Mouse (Mus musculus): ENCODE results near the gene Snx7. TPM values are rescaled to one million over a fixed set of nuclear protein-coding genes. Genes with fewer than 3 reads are reported as not detected.
A peak's percentile ranks its signal among the peaks of the same experiment; 100 is the strongest.

Snx7 gene
- polyA plus RNA-seq, 1 experiment from 2014 or later = 19.0 TPM

GRCm38 (mm10) chr3:117842658-117843057 is 26.1 kb downstream of the Snx7 start:
- DNase-seq (ENCODE audit: low spot score) (no peak), ATAC-seq (replicated peaks; ENCODE audit: insufficient number of reproducible peaks, low FRiP score, low TSS enrichment, low read depth) (no peak)
- Histone ChIP-seq H3K9me3 (replicated peaks; ENCODE audit: control insufficient read depth, low read length) (no peaks in the 10 kb centered on the region), H3K27ac (replicated peaks; ENCODE audit: low read depth, low read length) (no peak overlapping the region), H3K4me3 (ENCODE audit: low read depth, low read length) (no peak overlapping the region), H3K27me3 (ENCODE audit: control insufficient read depth, insufficient read depth, low read length) (no peaks in the 10 kb centered on the region), H3K36me3 (replicated peaks; ENCODE audit: control insufficient read depth, insufficient read depth, low read depth, low read length) (no peaks in the 10 kb centered on the region), H3K9ac (replicated peaks; ENCODE audit: low read length) (no peak overlapping the region), H3K4me2 (ENCODE audit: low read depth, low read length) (no peak overlapping the region), H3K4me1 (ENCODE audit: control insufficient read depth, insufficient read depth, low read length) (no peaks in the 10 kb centered on the region)
- 83% methylated on average over 1 of the region's 1 CpGs for WGBS

DNA sequence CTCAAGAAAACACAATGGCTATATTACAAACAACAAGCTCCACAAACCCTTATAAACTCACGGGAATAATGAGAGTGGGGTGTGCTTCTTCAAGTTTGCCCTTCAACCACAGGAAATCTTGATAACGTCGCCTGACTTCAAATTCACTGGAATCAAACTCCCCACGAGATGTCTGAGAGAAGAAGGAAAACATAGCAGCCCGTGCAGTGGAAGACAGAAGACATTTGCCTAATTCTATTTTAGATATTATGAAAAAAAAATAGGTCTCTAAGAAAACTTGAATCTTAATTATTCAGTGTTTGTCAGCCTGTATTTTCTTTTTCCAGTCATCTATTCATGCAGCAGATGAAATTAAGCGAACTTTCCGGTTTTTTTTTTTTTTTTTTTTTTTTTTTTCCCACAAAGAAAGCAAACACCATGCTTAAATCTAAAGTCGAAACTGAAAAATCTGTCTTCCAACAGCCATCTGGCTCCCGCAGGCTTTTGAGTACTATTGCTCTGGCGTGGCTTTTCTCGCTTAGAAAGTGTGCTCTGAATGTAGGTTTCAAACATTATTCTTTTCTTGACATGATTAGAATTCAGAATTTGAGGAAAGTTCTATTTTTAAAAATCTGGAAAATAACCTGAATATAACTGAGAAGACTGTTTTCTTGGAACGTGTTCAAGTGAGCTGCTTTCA is 28.7 kb downstream of the Snx7 start:
- Histone ChIP-seq H3K4me3 (ENCODE audit: low read depth, low read length) (no peak overlapping the region), H3K4me1 (ENCODE audit: control insufficient read depth, insufficient read depth, low read length) (no peaks in the 10 kb centered on the region), H3K4me2 (ENCODE audit: low read depth, low read length) (no peak overlapping the region), H3K36me3 (replicated peaks; ENCODE audit: control insufficient read depth, insufficient read depth, low read depth, low read length) (no peaks in the 10 kb centered on the region), H3K9me3 (replicated peaks; ENCODE audit: control insufficient read depth, low read length) (no peaks in the 10 kb centered on the region), H3K9ac (replicated peaks; ENCODE audit: low read length) (no peak overlapping the region), H3K27ac (replicated peaks; ENCODE audit: low read depth, low read length) (no peak overlapping the region), H3K27me3 (ENCODE audit: control insufficient read depth, insufficient read depth, low read length) (no peaks in the 10 kb centered on the region)
- no peak for ATAC-seq (replicated peaks; ENCODE audit: insufficient number of reproducible peaks, low FRiP score, low TSS enrichment, low read depth)
- WGBS = 77% methylated on average over 12 of the region's 12 CpGs
- no peak for DNase-seq (ENCODE audit: low spot score)

DNA sequence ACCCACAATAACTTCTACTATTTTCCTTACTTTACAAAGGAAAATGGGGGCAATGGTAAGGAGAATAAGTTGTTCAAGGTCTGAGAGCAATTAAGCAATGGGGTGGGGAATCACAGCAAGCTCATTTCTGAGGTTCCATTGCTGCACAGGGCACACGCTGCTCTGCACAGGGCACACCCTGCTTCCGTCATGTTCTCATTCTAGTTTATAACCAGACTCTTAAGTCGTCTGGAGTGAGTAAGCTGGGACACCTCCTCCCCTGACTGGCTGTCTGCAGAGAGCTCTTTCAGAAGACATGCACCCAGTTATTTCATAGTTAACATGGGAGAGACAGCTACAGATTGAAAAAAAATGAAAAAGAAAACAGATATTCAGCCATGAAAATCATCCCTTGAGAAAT is 30.7 kb downstream of the Snx7 start:
- Histone ChIP-seq H3K4me2 (ENCODE audit: low read depth, low read length) (no peak overlapping the region), H3K36me3 (replicated peaks; ENCODE audit: control insufficient read depth, insufficient read depth, low read depth, low read length) (no peaks in the 10 kb centered on the region), H3K9me3 (replicated peaks; ENCODE audit: control insufficient read depth, low read length) (no peaks in the 10 kb centered on the region), H3K4me1 (ENCODE audit: control insufficient read depth, insufficient read depth, low read length) (no peaks in the 10 kb centered on the region), H3K27me3 (ENCODE audit: control insufficient read depth, insufficient read depth, low read length) (no peaks in the 10 kb centered on the region), H3K27ac (replicated peaks; ENCODE audit: low read depth, low read length) (no peak overlapping the region), H3K9ac (replicated peaks; ENCODE audit: low read length) (no peak overlapping the region), H3K4me3 (ENCODE audit: low read depth, low read length) (no peak overlapping the region)
- DNase-seq (ENCODE audit: low spot score) = no peak
- no peak for ATAC-seq (replicated peaks; ENCODE audit: insufficient number of reproducible peaks, low FRiP score, low TSS enrichment, low read depth)
- WGBS = 60% methylated on average over 3 of the region's 3 CpGs

- Histone ChIP-seq H3K27me3 (ENCODE audit: control insufficient read depth, insufficient read depth, low read length) (no peaks in the 10 kb centered on the region), H3K4me1 (ENCODE audit: control insufficient read depth, insufficient read depth, low read length) (no peaks in the 10 kb centered on the region), H3K9ac (replicated peaks; ENCODE audit: low read length) (no peak overlapping the region), H3K27ac (replicated peaks; ENCODE audit: low read depth, low read length) (no peak overlapping the region), H3K9me3 (replicated peaks; ENCODE audit: control insufficient read depth, low read length) (no peaks in the 10 kb centered on the region), H3K36me3 (replicated peaks; ENCODE audit: control insufficient read depth, insufficient read depth, low read depth, low read length) (no peaks in the 10 kb centered on the region), H3K4me3 (ENCODE audit: low read depth, low read length) (no peak overlapping the region), H3K4me2 (ENCODE audit: low read depth, low read length) (no peak overlapping the region)
- ATAC-seq (replicated peaks; ENCODE audit: insufficient number of reproducible peaks, low FRiP score, low TSS enrichment, low read depth) (0 out of 2 replicates have a peak, but pooled peaks have one; percentile 48), DNase-seq (ENCODE audit: low spot score) (no peak)
- 84% methylated on average over 6 of the region's 6 CpGs for WGBS
These were observed 42.1 kb downstream of the Snx7 start for GRCm38 (mm10) chr3:117826486-117827200.

DNA sequence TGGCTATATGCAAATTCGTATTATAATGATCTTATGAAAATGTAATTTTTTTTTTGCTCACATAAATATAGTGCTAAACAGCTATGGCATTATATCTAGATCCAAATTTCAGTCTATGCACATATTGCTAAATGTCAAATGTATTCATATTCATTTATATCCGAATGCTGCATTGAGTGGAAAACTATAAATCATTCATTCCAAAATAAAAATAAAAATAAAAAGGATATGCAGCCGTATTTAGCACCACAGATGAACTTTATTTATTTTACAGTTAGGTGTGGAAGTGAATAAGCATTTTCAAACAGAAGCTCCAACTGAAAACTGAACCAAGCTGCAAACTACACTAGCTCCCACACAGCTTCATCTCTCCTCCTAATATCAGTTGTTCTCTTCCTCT is 45.5 kb downstream of the Snx7 start:
- H3K4me3 ChIP-seq (ENCODE audit: low read depth, low read length) = no peak overlapping the region
- no peak overlapping the region for H3K27ac ChIP-seq (replicated peaks; ENCODE audit: low read depth, low read length)
- no peaks in the 10 kb centered on the region for H3K36me3 ChIP-seq (replicated peaks; ENCODE audit: control insufficient read depth, insufficient read depth, low read depth, low read length)
- no peaks in the 10 kb centered on the region for H3K9me3 ChIP-seq (replicated peaks; ENCODE audit: control insufficient read depth, low read length)
- 90% methylated on average over 3 of the region's 3 CpGs for WGBS
- H3K4me2 ChIP-seq (ENCODE audit: low read depth, low read length) = no peak overlapping the region
- H3K4me1 ChIP-seq (ENCODE audit: control insufficient read depth, insufficient read depth, low read length) = no peaks in the 10 kb centered on the region
- no peak for ATAC-seq (replicated peaks; ENCODE audit: insufficient number of reproducible peaks, low FRiP score, low TSS enrichment, low read depth)
- H3K9ac ChIP-seq (replicated peaks; ENCODE audit: low read length) = no peak overlapping the region
- no peaks in the 10 kb centered on the region for H3K27me3 ChIP-seq (ENCODE audit: control insufficient read depth, insufficient read depth, low read length)
- DNase-seq (ENCODE audit: low spot score) = no peak

DNA sequence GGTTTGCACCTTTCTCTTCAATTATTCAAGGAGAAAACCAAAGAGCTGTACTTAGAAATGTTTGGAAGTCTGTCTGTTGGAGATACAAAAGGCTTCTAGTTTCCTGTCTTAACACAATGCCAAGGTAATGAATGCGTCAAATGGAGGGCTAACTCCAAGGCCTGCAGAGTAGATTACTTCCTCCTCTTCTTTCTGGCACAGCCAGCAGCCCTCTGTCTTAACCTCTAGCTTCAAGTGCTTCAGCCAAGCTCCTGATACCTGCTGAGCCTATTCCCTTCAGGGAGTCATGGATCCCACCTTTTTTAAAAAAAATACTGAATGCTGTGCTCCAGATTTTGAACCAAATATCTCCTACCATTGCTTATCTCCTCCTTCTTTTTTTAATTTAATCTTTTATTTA is 51.1 kb downstream of the Snx7 start:
- no peaks in the 10 kb centered on the region for H3K9me3 ChIP-seq (replicated peaks; ENCODE audit: control insufficient read depth, low read length)
- H3K27ac ChIP-seq (replicated peaks; ENCODE audit: low read depth, low read length) = no peak overlapping the region
- H3K4me1 ChIP-seq (ENCODE audit: control insufficient read depth, insufficient read depth, low read length) = no peaks in the 10 kb centered on the region
- H3K36me3 ChIP-seq (replicated peaks; ENCODE audit: control insufficient read depth, insufficient read depth, low read depth, low read length) = no peaks in the 10 kb centered on the region
- no peak overlapping the region for H3K9ac ChIP-seq (replicated peaks; ENCODE audit: low read length)
- WGBS = 88% methylated on average over 1 of the region's 1 CpGs
- ATAC-seq (replicated peaks; ENCODE audit: insufficient number of reproducible peaks, low FRiP score, low TSS enrichment, low read depth) (no peak), DNase-seq (ENCODE audit: low spot score) (no peak)
- no peak overlapping the region for H3K4me3 ChIP-seq (ENCODE audit: low read depth, low read length)
- no peak overlapping the region for H3K4me2 ChIP-seq (ENCODE audit: low read depth, low read length)
- no peaks in the 10 kb centered on the region for H3K27me3 ChIP-seq (ENCODE audit: control insufficient read depth, insufficient read depth, low read length)

GRCm38 (mm10) chr3:117814218-117814617 is 54.5 kb downstream of the Snx7 start:
- WGBS = 81% methylated on average over 2 of the region's 2 CpGs
- Histone ChIP-seq H3K4me3 (ENCODE audit: low read depth, low read length) (no peak overlapping the region), H3K9me3 (replicated peaks; ENCODE audit: control insufficient read depth, low read length) (no peaks in the 10 kb centered on the region), H3K27ac (replicated peaks; ENCODE audit: low read depth, low read length) (no peak overlapping the region), H3K36me3 (replicated peaks; ENCODE audit: control insufficient read depth, insufficient read depth, low read depth, low read length) (no peaks in the 10 kb centered on the region), H3K9ac (replicated peaks; ENCODE audit: low read length) (no peak overlapping the region), H3K4me2 (ENCODE audit: low read depth, low read length) (no peak overlapping the region), H3K4me1 (ENCODE audit: control insufficient read depth, insufficient read depth, low read length) (no peaks in the 10 kb centered on the region), H3K27me3 (ENCODE audit: control insufficient read depth, insufficient read depth, low read length) (no peaks in the 10 kb centered on the region)
- ATAC-seq (replicated peaks; ENCODE audit: insufficient number of reproducible peaks, low FRiP score, low TSS enrichment, low read depth) = no peak
- no peak for DNase-seq (ENCODE audit: low spot score)

GRCm38 (mm10) chr3:117812135-117812534 is 56.6 kb downstream of the Snx7 start:
- H3K9ac ChIP-seq (replicated peaks; ENCODE audit: low read length) = no peak overlapping the region
- DNase-seq (ENCODE audit: low spot score) (peak; percentile 9), ATAC-seq (replicated peaks; ENCODE audit: insufficient number of reproducible peaks, low FRiP score, low TSS enrichment, low read depth) (peak; percentile 65; the same call in 1 of the 2 replicates)
- no peak overlapping the region for H3K4me3 ChIP-seq (ENCODE audit: low read depth, low read length)
- no peaks in the 10 kb centered on the region for H3K27me3 ChIP-seq (ENCODE audit: control insufficient read depth, insufficient read depth, low read length)
- H3K36me3 ChIP-seq (replicated peaks; ENCODE audit: control insufficient read depth, insufficient read depth, low read depth, low read length) = no peaks in the 10 kb centered on the region
- WGBS = 67% methylated on average over 4 of the region's 4 CpGs
- no peak overlapping the region for H3K27ac ChIP-seq (replicated peaks; ENCODE audit: low read depth, low read length)
- no peak overlapping the region for H3K4me2 ChIP-seq (ENCODE audit: low read depth, low read length)
- H3K9me3 ChIP-seq (replicated peaks; ENCODE audit: control insufficient read depth, low read length) = no peaks in the 10 kb centered on the region
- no peaks in the 10 kb centered on the region for H3K4me1 ChIP-seq (ENCODE audit: control insufficient read depth, insufficient read depth, low read length)

Data from embryonic facial prominence, embryonic 11.5 days (tissue).